Mouse (Mus musculus) erythroblast, embryonic 14.5 days (primary cell): ENCODE results near the gene Tifa.

Experiments used
- GATA1 ChIP-seq: IDR thresholded peaks from 2 replicates; pipeline ENCODE4 v1.6.1; 2012; ENCODE audit warnings: low read length, inconsistent platforms, mixed read lengths
- TAL1 ChIP-seq: IDR thresholded peaks from 3 replicates; pipeline ENCODE4 v1.6.1; 2012; ENCODE audit warnings: low read length, inconsistent platforms, mixed read lengths

- no peak for TF ChIP-seq GATA1
- TF ChIP-seq TAL1, result no peak
Observed at GRCm38 (mm10) chr3:127850776-127851646, 61.4 kb downstream of the Tifa start.
